Mouse (Mus musculus) CH12.LX (cell line): ENCODE data around the gene Mettl7b.

Experiments used
- BHLHE40 ChIP-seq: IDR thresholded peaks from 2 replicates; pipeline ENCODE4 v1.6.1; 2011; ENCODE audit warnings: mild to moderate bottlenecking, low read depth, low read length, improper control_type of control experiment
- CHD1 ChIP-seq: IDR thresholded peaks from 2 replicates; pipeline ENCODE4 v1.6.1; 2012; ENCODE audit warnings: low read depth, low read length, improper control_type of control experiment, inconsistent platforms
- CHD2 ChIP-seq: IDR thresholded peaks from 2 replicates; pipeline ENCODE4 v1.6.1; 2011; ENCODE audit warnings: low read length, improper control_type of control experiment
- CTCF ChIP-seq, 2 experiments: IDR thresholded peaks in 1 of 2; conservative IDR thresholded peaks in 1 of 2; 2 replicates each; pipeline ENCODE4 v1.5.1; 2011 to 2012; ENCODE audit warnings: low read depth in 2 of 2, low read length in 2 of 2, improper control_type of control experiment in 1 of 2, inconsistent platforms in 1 of 2, mild to moderate bottlenecking in 1 of 2, moderate library complexity in 1 of 2
- E2F4 ChIP-seq: IDR thresholded peaks from 2 replicates; pipeline ENCODE4 v1.6.1; 2011; ENCODE audit warnings: low read depth, low read length, improper control_type of control experiment; ENCODE audit not compliant: insufficient replicate concordance
- HCFC1 ChIP-seq: IDR thresholded peaks from 2 replicates; pipeline ENCODE4 v1.6.1; 2012; ENCODE audit warnings: low read depth, mild to moderate bottlenecking, inconsistent platforms, low read length, improper control_type of control experiment
- JUND ChIP-seq: conservative IDR thresholded peaks from 2 replicates; pipeline ENCODE4 v1.6.1; 2011; ENCODE audit warnings: low read depth, low read length, improper control_type of control experiment
- KAT2A ChIP-seq: IDR thresholded peaks from 2 replicates; pipeline ENCODE4 v1.6.1; 2012; ENCODE audit warnings: low read length, improper control_type of control experiment, inconsistent platforms; ENCODE audit not compliant: insufficient replicate concordance
- MAX ChIP-seq: IDR thresholded peaks from 2 replicates; pipeline ENCODE4 v1.6.1; 2011; ENCODE audit warnings: low read length, improper control_type of control experiment
- POLR2A ChIP-seq: IDR thresholded peaks from 2 replicates; pipeline ENCODE4 v1.6.1; 2011; ENCODE audit warnings: low read depth, mild to moderate bottlenecking, improper control_type of control experiment, low read length
- TCF12 ChIP-seq: IDR thresholded peaks from 2 replicates; pipeline ENCODE4 v1.6.1; 2014; ENCODE audit warnings: low read depth, mild to moderate bottlenecking, inconsistent platforms, low read length, improper control_type of control experiment
- ZC3H11A ChIP-seq: IDR thresholded peaks from 2 replicates; pipeline ENCODE4 v1.6.1; 2012; ENCODE audit warnings: low read depth, mild to moderate bottlenecking, inconsistent platforms, low read length, improper control_type of control experiment

GRCm38 (mm10) chr10:128913696-128914095, 47.1 kb downstream of the Mettl7b start:
- TF ChIP-seq CTCF (conservative IDR thresholded peaks at IDR 0.05 in 1 of 2, IDR thresholded peaks at IDR 0.05 in 1 of 2; ENCODE audit: low read depth in 2 of 2, low read length in 2 of 2) (no peak), CHD1 (no peak), MAX (no peak), HCFC1 (no peak), POLR2A (no peak), KAT2A (no peak), JUND (no peak), BHLHE40 (no peak), CHD2 (no peak), ZC3H11A (no peak), E2F4 (no peak), TCF12 (no peak)
